Mouse (Mus musculus) right cerebral cortex, postnatal 10 days (tissue): ENCODE measurements around the gene Scamp2.

Experiments
- DNase-seq, 2 experiments: peaks; one replicate each; pipeline ENCODE4 v3.0.0; 2021; ENCODE audit warnings: low spot score in 2 of 2

The Scamp2 gene

DNA sequence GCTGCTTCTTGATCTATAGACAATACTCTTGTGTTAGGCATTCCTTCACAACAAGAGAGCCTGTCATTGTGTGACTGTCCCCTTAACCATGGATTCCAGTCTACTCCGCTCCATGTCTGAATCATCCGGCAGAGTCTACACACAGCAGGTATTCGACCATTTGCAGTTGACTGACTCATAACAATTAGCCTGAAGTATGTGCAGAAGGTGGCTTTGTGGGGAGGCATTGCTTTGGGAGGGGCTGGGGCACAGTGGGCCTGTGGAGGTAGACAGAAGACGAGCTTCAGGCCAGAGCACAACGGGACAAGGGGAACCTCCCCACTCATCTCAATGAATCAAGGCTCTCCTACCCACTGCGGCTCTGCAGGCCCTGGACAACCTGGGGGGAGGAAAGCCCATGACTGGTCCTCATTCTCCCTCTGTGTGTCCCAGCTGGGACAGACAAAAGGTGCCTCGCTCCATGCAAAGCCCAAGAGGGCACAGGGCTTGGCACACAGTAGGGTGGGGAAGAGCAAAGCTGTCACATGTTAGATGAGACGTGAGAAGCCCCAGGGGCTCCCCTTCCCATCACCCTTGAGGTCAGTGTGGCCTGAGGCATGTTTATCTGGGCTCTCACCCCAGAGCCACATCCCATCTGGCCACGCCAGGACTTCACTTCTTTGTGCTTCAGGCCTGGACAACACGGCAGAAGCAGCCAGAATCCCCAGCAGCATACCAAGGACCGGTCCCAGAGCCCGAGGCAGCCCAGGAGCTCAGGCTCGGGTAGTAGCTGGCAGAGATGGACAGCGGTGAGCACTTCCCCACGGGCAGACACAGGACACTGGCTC is 65.1 kb downstream of the Scamp2 start:
- no peak for DNase-seq

DNA sequence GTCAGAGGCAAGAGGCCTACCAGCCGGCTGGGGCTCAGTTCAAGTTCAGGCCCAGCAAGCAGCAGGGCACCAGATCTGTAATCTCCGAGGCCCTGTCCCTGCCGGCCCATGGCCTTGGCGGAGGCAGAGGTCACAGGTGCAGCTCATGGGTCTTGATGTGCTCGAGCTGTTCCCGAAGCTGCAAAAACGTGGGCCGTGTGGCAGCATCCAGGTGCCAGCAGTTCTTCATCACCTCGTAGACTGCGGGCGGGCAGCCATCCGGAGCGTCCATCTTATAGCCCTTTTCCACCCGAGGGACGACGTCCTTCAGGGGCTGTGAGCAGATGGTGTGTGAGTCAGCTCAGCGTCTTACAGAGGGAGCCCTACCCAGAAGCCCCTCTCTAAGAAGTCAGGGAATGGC is 66.4 kb downstream of the Scamp2 start:
- DNase-seq = no peak

DNA sequence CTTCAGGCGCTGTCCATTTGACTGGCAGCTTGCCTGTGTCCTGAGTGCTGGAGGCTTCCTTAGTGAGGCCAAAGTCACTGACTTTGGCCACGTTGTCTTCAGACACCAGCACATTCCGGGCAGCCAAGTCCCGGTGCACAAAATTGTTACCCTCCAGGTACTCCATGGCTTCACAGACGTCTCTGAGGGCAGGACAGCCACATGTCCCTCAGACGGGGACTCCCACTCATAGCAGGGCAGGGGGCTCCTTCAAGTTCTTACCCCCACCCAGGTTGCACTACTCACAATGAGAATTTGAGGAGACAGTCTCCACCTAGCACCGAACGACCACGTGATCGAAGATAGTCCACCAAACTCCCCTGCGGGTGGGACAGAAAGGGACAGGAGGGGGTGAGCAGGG is 67.1 kb downstream of the Scamp2 start:
- DNase-seq = no peak

DNA sequence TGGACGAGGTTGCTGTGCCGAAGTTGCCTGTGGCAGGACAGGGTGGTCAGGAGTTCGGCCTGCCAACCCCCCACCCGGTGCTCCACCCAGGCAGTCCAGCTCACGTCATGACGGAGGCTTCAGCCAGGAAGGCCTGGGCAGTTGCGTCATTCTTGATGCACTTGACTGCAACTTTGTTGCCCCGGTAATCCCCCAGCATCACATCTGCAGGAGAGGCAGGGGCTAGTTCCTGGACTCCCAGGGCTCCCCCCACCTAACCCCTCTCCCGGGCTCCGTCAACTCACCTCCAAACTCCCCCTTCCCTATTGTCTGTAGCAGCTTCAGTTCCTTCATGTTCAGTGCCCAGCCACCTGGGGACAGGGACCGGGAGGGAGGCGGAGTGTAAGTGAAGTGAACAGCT is 68.0 kb downstream of the Scamp2 start:
- no peak for DNase-seq

DNA sequence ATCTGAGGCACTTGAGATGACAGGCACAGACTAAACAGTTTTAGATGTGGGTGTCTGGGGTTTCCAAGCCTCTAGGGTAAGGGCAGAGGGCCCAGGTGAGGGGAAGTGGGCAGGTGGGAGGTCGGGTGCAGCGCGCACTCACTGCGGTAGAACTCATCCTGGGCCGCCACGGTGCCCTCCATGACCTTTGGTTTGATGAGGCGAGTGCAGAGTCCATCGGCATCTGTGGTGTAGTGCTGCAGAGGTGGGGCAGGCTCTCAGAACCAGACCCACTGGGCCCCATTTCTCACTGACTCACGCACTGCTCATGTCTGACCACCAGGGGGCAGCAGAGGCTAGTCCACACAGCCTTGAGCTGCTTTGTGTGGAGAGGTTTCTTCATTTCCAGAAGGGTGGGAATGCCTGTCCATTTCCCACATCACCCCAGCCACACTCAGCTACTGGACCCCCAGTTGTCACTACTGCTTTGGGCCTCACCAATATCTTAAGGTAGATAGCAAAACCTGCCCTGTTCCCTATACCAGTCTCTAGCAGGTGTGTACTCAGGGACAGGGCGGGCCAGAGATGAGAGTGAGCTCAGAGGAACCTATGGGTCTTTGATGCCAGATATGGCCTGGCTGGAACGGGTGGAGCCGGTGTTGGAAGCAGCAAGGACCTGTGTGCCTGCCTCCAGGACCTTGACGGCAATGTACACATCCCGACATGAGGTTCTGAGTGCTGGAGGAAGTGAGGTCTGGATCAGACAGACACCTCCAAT is 68.6 kb downstream of the Scamp2 start:
- DNase-seq = peak; percentile 81 to 85

DNA sequence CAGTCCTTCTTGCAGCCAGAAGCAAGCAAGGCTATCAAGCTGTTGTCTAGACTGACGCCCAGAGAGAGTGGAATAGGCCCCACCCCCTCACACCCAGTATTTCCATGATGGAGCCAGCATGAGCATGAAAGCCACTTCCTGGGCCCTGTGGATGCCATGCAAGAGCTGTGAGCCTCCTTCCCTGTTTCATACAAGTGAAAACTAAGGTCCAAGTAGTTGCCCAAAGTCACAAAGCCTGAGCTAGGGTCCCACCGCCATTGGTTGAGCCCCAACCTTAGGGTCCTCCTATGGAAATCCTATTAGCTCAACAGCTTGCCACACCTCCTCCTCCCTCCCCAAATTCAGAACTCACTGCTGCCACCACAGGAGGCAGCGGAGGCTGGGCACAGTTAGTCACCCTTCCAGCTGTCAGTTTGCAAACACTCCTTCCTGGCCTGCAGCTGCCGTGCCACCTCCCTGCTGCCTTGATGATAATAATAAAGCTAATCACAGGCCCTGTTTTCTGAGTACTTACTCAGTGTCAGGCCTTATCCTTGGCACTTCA is 72.8 kb downstream of the Scamp2 start:
- no peak for DNase-seq

DNA sequence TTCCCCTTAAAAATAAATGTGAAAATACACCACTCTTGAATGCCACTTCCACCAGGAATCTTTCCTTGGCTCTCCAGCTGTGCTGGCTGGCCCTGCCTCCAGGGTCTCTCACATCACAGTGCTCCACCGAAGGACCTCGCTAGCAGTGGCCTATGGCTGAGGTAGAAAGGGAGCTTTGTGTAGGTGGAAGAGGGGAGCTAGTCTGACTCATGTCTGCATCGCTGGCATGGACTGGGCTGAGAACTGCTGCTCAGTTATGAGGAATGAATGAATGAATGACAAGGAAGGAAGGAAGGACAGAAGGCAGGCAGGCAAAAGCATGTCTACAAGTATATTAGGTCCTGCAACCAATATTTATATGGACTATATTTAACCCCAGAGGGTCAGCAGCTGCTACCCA is 76.5 kb downstream of the Scamp2 start:
- DNase-seq = no peak

DNA sequence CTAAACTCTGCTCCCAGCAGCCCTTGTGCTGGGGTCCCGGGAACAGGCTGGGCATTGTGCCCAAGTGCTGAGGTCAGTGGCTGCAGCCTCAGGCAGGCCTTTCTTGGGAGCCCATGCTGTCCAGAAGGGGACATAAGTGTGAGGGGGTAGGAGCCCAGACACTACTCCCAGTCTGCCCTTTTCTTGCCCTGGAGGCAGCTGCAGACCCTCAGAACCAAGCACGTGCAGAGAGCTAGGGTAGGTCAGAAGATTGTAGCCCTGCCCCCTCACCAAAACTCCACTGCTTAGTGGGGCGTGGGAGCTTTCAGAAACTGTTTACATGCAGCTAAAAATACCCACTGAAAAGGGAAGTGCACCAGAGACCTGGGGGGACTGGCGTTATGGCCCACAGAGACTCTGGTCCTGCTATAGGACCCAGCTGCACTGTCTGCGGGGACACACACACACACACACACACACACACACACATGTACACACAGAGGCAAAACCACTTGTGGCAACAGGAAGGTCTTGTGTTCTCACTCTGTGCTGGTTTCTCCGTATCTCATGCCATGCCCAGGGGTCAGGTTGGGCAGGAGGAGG is 77.1 kb downstream of the Scamp2 start:
- peak; percentile 74 to 77 for DNase-seq
